Mouse (Mus musculus): ENCODE data around the gene Lima1. TPM values are rescaled to one million over a fixed set of nuclear protein-coding genes. Genes with fewer than 3 reads are reported as not detected.

Lima1 gene
- polyA plus RNA-seq, 1 experiment from 2014 or later: 69.4 TPM

- 90% methylated on average over 3 of the region's 3 CpGs for WGBS
- H3K27ac ChIP-seq (ENCODE audit: low read length): no peak overlapping the region
- H3K4me3 ChIP-seq (ENCODE audit: low read depth, low read length): no peak overlapping the region
- no peak for ATAC-seq (ENCODE audit: insufficient number of reproducible peaks, insufficient read depth, low FRiP score, low read depth)
- H3K9me3 ChIP-seq (ENCODE audit: control insufficient read depth, low read depth, low read length): no peaks in the 10 kb centered on the region
- H3K9ac ChIP-seq (replicated peaks; ENCODE audit: low read depth, low read length): no peak overlapping the region
- H3K4me1 ChIP-seq (ENCODE audit: control insufficient read depth, insufficient read depth, low read length): 0 out of 2 replicates have a peak, but pooled peaks cover under 1% of the 10 kb centered on the region
- no peaks in the 10 kb centered on the region for H3K27me3 ChIP-seq (ENCODE audit: control insufficient read depth, insufficient read depth, low read length)
- H3K36me3 ChIP-seq (ENCODE audit: control insufficient read depth, insufficient read depth, low read length): peaks cover 27% of the 10 kb centered on the region
- no peak overlapping the region for H3K4me2 ChIP-seq (replicated peaks; ENCODE audit: low read depth, low read length)
These were observed 143.6 kb downstream of the Lima1 start for GRCm38 (mm10) chr15:99731678-99732077.

DNA sequence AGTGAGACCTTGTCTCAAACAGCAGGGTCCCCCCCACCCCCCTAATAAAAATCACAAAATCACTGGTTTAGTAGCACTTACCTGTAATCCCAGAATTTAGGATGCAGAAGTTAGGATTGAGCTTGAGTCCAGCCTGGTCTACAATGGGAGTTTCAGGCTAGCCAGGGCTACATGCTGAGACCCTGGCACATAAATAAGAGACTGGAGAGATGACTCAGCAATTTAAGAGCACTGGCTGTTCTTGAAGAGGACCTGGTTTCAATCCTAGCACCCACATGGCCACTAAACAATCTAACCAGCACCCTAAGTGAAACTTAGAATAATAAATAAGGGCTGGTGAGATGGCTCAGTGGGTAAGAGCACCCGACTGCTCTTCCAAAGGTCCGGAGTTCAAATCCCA, 144.1 kb downstream of the Lima1 start:
- Histone ChIP-seq H3K9ac (replicated peaks; ENCODE audit: low read depth, low read length) (no peak overlapping the region), H3K4me3 (ENCODE audit: low read depth, low read length) (no peak overlapping the region), H3K9me3 (ENCODE audit: control insufficient read depth, low read depth, low read length) (no peaks in the 10 kb centered on the region), H3K4me2 (replicated peaks; ENCODE audit: low read depth, low read length) (no peak overlapping the region), H3K36me3 (ENCODE audit: control insufficient read depth, insufficient read depth, low read length) (peaks cover 25% of the 10 kb centered on the region), H3K27me3 (ENCODE audit: control insufficient read depth, insufficient read depth, low read length) (no peaks in the 10 kb centered on the region), H3K27ac (ENCODE audit: low read length) (no peak overlapping the region), H3K4me1 (ENCODE audit: control insufficient read depth, insufficient read depth, low read length) (0 out of 2 replicates have a peak, but pooled peaks cover 3% of the 10 kb centered on the region)
- no peak for ATAC-seq (ENCODE audit: insufficient number of reproducible peaks, insufficient read depth, low FRiP score, low read depth)
- 79% methylated on average over 2 of the region's 2 CpGs for WGBS

DNA sequence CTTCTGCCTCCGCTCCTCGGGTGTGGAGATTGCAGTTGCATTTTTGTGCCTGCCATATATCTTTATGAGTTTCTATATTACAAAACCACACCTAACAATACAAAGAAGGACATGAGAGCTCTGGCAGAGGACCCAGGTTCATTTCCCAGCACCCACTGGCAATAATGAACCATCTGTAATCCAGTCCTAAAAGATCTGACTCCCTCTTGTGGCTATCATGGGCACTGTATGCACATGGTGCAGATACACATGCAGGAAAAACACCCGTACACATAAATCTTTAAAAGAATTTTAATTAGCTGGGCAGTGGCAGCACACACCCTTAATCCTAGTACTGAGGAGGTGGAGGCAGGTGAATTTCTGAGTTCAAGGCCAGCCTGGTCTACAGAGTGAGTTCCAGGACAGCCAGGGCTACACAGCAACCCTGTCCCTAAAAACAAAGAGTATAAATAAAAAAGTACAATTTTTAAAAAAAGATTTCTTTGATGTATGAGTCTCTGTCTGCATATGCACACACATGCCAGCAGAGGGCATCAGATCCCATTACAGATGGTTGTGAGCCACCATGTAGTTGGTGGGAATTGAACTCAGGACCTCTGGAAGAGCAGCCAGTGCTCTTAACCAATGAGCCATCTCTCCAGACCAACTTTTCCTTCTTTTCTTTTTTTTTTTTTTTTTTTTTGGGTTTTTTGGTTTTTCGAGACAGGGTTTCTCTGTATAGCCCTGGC, 146.0 kb downstream of the Lima1 start:
- H3K4me2 ChIP-seq (replicated peaks; ENCODE audit: low read depth, low read length): no peak overlapping the region
- H3K4me1 ChIP-seq (ENCODE audit: control insufficient read depth, insufficient read depth, low read length): peaks cover 10% of the 10 kb centered on the region
- no peaks in the 10 kb centered on the region for H3K27me3 ChIP-seq (ENCODE audit: control insufficient read depth, insufficient read depth, low read length)
- ATAC-seq (ENCODE audit: insufficient number of reproducible peaks, insufficient read depth, low FRiP score, low read depth): no peak
- peaks cover 16% of the 10 kb centered on the region; the same call in 1 of the 2 replicates for H3K36me3 ChIP-seq (ENCODE audit: control insufficient read depth, insufficient read depth, low read length)
- H3K27ac ChIP-seq (ENCODE audit: low read length): no peak overlapping the region
- no peak overlapping the region for H3K4me3 ChIP-seq (ENCODE audit: low read depth, low read length)
- no peak overlapping the region for H3K9ac ChIP-seq (replicated peaks; ENCODE audit: low read depth, low read length)
- no peaks in the 10 kb centered on the region for H3K9me3 ChIP-seq (ENCODE audit: control insufficient read depth, low read depth, low read length)
- 91% methylated on average over 3 of the region's 4 CpGs for WGBS

Other genes starting within 250 kb of the Lima1 start
- gene Racgap1, start 223.8 kb downstream of the Lima1 start, polyA plus RNA-seq (2014; fragmentation: Nextera tagmentation; extraction: Ambion mirVana): 108 and 109 TPM in 2 replicates
- gene Asic1, start 205.1 kb downstream of the Lima1 start, polyA plus RNA-seq (2014; fragmentation: Nextera tagmentation; extraction: Ambion mirVana): 1.5 and 1.8 TPM in 2 replicates
- gene Smarcd1, start 173.3 kb downstream of the Lima1 start, polyA plus RNA-seq (2014; fragmentation: Nextera tagmentation; extraction: Ambion mirVana): 37.8 and 40.1 TPM in 2 replicates
- not detected in 2 replicates for gene Gm17349, start 170.0 kb downstream of the Lima1 start, polyA plus RNA-seq (2014; fragmentation: Nextera tagmentation; extraction: Ambion mirVana)
- 0.20 and 0.21 TPM in 2 replicates for gene Gpd1, start 157.9 kb downstream of the Lima1 start, polyA plus RNA-seq (2014; fragmentation: Nextera tagmentation; extraction: Ambion mirVana)
- gene Cox14, start 149.8 kb downstream of the Lima1 start, polyA plus RNA-seq (2014; fragmentation: Nextera tagmentation; extraction: Ambion mirVana): 181 and 193 TPM in 2 replicates
- 77.0 and 78.7 TPM in 2 replicates for gene Cers5, start 102.6 kb downstream of the Lima1 start, polyA plus RNA-seq (2014; fragmentation: Nextera tagmentation; extraction: Ambion mirVana)
- not detected in 2 replicates for gene Fam186a, start 91.6 kb upstream of the Lima1 start, polyA plus RNA-seq (2014; fragmentation: Nextera tagmentation; extraction: Ambion mirVana)
- gene Larp4, start 94.6 kb upstream of the Lima1 start, polyA plus RNA-seq (2014; fragmentation: Nextera tagmentation; extraction: Ambion mirVana): 44.8 and 47.7 TPM in 2 replicates
- gene Dip2b, start 163.2 kb upstream of the Lima1 start, polyA plus RNA-seq (2014; fragmentation: Nextera tagmentation; extraction: Ambion mirVana): 18.2 and 19.0 TPM in 2 replicates

All from stomach, embryonic 14.5 days (tissue).